Mouse (Mus musculus): Measurements from ENCODE around the gene Esrrg.

Esrrg gene

GRCm38 (mm10) chr1:188156520-188156919 lies 547.9 kb downstream of the Esrrg start:
- no peak for DNase-seq (ENCODE audit: low spot score)

GRCm38 (mm10) chr1:188157237-188157955 lies 548.8 kb downstream of the Esrrg start:
- no peak for DNase-seq (ENCODE audit: low spot score)

- DNase-seq (ENCODE audit: low spot score): no peak
Observed at GRCm38 (mm10) chr1:188158675-188159074, 550.1 kb downstream of the Esrrg start.

GRCm38 (mm10) chr1:188159108-188159507 lies 550.5 kb downstream of the Esrrg start:
- DNase-seq (ENCODE audit: low spot score): no peak

- no peak for DNase-seq (ENCODE audit: low spot score)
Observed at GRCm38 (mm10) chr1:188163058-188163457, 554.5 kb downstream of the Esrrg start.

- DNase-seq (ENCODE audit: low spot score): no peak
Observed at GRCm38 (mm10) chr1:188164251-188164650, 555.7 kb downstream of the Esrrg start.

GRCm38 (mm10) chr1:188173859-188174258 lies 565.3 kb downstream of the Esrrg start:
- DNase-seq (ENCODE audit: low spot score): no peak

GRCm38 (mm10) chr1:188182951-188183350 lies 574.4 kb downstream of the Esrrg start:
- DNase-seq (ENCODE audit: low spot score): no peak

GRCm38 (mm10) chr1:188186440-188187117 lies 578.0 kb downstream of the Esrrg start:
- DNase-seq (ENCODE audit: low spot score): no peak

- DNase-seq (ENCODE audit: low spot score): no peak
Observed at GRCm38 (mm10) chr1:188192971-188193370, 584.4 kb downstream of the Esrrg start.

- no peak for DNase-seq (ENCODE audit: low spot score)
Observed at GRCm38 (mm10) chr1:188207421-188207820, 598.8 kb downstream of the Esrrg start.

- no peak for DNase-seq (ENCODE audit: low spot score)
Observed at GRCm38 (mm10) chr1:188209025-188209424, 600.4 kb downstream of the Esrrg start.

GRCm38 (mm10) chr1:188214885-188215611 lies 606.5 kb downstream of the Esrrg start:
- DNase-seq (ENCODE audit: low spot score): no peak

- DNase-seq (ENCODE audit: low spot score): no peak
Observed at GRCm38 (mm10) chr1:188221226-188221792, 612.7 kb downstream of the Esrrg start.

- no peak for DNase-seq (ENCODE audit: low spot score)
Observed at GRCm38 (mm10) chr1:188233036-188233724, 624.6 kb downstream of the Esrrg start.

- DNase-seq (ENCODE audit: low spot score): no peak
Observed at GRCm38 (mm10) chr1:188238636-188239035, 630.0 kb downstream of the Esrrg start.

- DNase-seq (ENCODE audit: low spot score): no peak
Observed at GRCm38 (mm10) chr1:188241766-188242165, 633.2 kb downstream of the Esrrg start.

GRCm38 (mm10) chr1:188257500-188257899 lies 648.9 kb downstream of the Esrrg start:
- DNase-seq (ENCODE audit: low spot score): no peak

- no peak for DNase-seq (ENCODE audit: low spot score)
Observed at GRCm38 (mm10) chr1:188260259-188261107, 651.9 kb downstream of the Esrrg start.

GRCm38 (mm10) chr1:188261903-188262682 lies 653.5 kb downstream of the Esrrg start, which contains the start of gene Ush2a:
TSS of gene Ush2a (plus strand) at chr1:188262023.
- no peak for DNase-seq (ENCODE audit: low spot score)
